Mouse (Mus musculus) myocyte (in vitro differentiated cells): ENCODE measurements around the gene Smyd4.
"Not testable (repeated sequence)": the region's sequence is repeated elsewhere in the genome, so short reads cannot be mapped to it uniquely, and the experiment has no call there.

Source experiments
- E2F4 ChIP-seq: IDR thresholded peaks from one replicate; pipeline ENCODE4 v1.6.1; 2011; ENCODE audit warnings: mild to moderate bottlenecking, control low read depth, moderate library complexity; ENCODE audit not compliant: insufficient read depth
- MYOD1 ChIP-seq, 3 experiments: IDR thresholded peaks; one replicate each; pipeline ENCODE4 v1.6.1; 2011; ENCODE audit warnings: control low read depth in 2 of 3, low read depth in 2 of 3, mild to moderate bottlenecking in 2 of 3, moderate library complexity in 1 of 3; ENCODE audit not compliant: insufficient read length in 2 of 3, control insufficient read depth in 1 of 3
- POLR2A ChIP-seq: IDR thresholded peaks from one replicate; pipeline ENCODE4 v1.6.1; 2011; ENCODE audit warnings: low read depth, mild to moderate bottlenecking, control low read depth, moderate library complexity; ENCODE audit not compliant: insufficient read length
- POLR2AphosphoS2 ChIP-seq: IDR thresholded peaks from one replicate; pipeline ENCODE4 v1.6.1; 2011; ENCODE audit warnings: low read depth, control low read depth; ENCODE audit not compliant: insufficient read length

- TF ChIP-seq MYOD1 (IDR thresholded peaks at IDR 0.05; ENCODE audit: control insufficient read depth in 1 of 3, insufficient read length in 2 of 3, low read depth in 2 of 3); POLR2A; E2F4; POLR2AphosphoS2: not testable (repeated sequence)
These were observed 30.6 kb downstream of the Smyd4 start for GRCm38 (mm10) chr11:75378786-75379185.
